ENCODE assay signal across 10 mouse cellular contexts in genomic region chr9:21426525-21426924, GRCm38 (mm10). TPM values are rescaled to one million over a fixed set of nuclear protein-coding genes. Genes with fewer than 3 reads are reported as not detected.
DNase-seq lines count a peak whose midpoint lies in the region; ATAC-seq and TF ChIP-seq lines count a peak whose summit lies in the region.
"Had no signal": no experiment of that assay in that cellular context is flagged by ENCODE, and none has a peak within 500 bp of the region (broad histone marks: within the 10 kb centered on the region; RNA-seq: fewer than 3 reads in every experiment).

No protein-coding gene starts in this region.

- no peaks in the 10 kb centered on the region for H3K27me3 ChIP-seq in heart, embryonic 12.5 days (replicated peaks)
- no peaks in the 10 kb centered on the region for H3K27me3 ChIP-seq in G1E (ENCODE audit: insufficient read depth, low read length)
- H3K27me3 ChIP-seq in forebrain, postnatal 0 days (ENCODE audit: insufficient read depth, low read length): no peaks in the 10 kb centered on the region
- H3K27me3 ChIP-seq in liver, embryonic 16.5 days (ENCODE audit: control insufficient read depth, insufficient read depth, low read depth, low read length): no peaks in the 10 kb centered on the region

- no peak overlapping the region for H3K27ac ChIP-seq in heart, embryonic 12.5 days (ENCODE audit: poor library complexity, severe bottlenecking)
- H3K27ac ChIP-seq in forebrain, postnatal 0 days (ENCODE audit: low read depth, low read length): no peak overlapping the region
- no peak overlapping the region; the same call in 1 of the 2 replicates for H3K27ac ChIP-seq in liver, embryonic 16.5 days (ENCODE audit: low read length)

- peak overlapping the region; percentile 76 for H3K4me3 ChIP-seq in heart, embryonic 12.5 days
- H3K4me3 ChIP-seq in G1E (ENCODE audit: low read depth, low read length): peak overlapping the region; percentile 98; the same call in 1 of the 2 replicates
- H3K4me3 ChIP-seq in forebrain, postnatal 0 days (ENCODE audit: low read depth, low read length): no peak overlapping the region
- peak overlapping the region; percentile 95 for H3K4me3 ChIP-seq in liver, embryonic 16.5 days (ENCODE audit: low read depth, low read length)

- TF ChIP-seq CTCF in G1E (IDR thresholded peaks at IDR 0.05; ENCODE audit: low read depth, low read length): no peak
- no peak for TF ChIP-seq CTCF in forebrain, postnatal 0 days (IDR thresholded peaks at IDR 0.05; ENCODE audit: low read depth)

- WGBS in heart, embryonic 12.5 days: 58% methylated on average over 2 of the region's 2 CpGs
- WGBS in forebrain, postnatal 0 days: 79% methylated on average over 2 of the region's 2 CpGs
- 22% methylated on average over 2 of the region's 2 CpGs for WGBS in liver, embryonic 16.5 days (ENCODE audit: insufficient replicate concordance)

- peaks cover 3% of the 10 kb centered on the region for H3K36me3 ChIP-seq in heart, embryonic 12.5 days
- peaks cover 65% of the 10 kb centered on the region for H3K36me3 ChIP-seq in G1E (replicated peaks)
- H3K36me3 ChIP-seq in forebrain, postnatal 0 days (ENCODE audit: insufficient read depth): no peaks in the 10 kb centered on the region
- H3K36me3 ChIP-seq in liver, embryonic 16.5 days (ENCODE audit: control insufficient read depth, insufficient read depth): no peaks in the 10 kb centered on the region

- peak overlapping the region; percentile 94 for H3K4me2 ChIP-seq in heart, embryonic 12.5 days
- H3K4me2 ChIP-seq in forebrain, postnatal 0 days (ENCODE audit: low read depth): peak overlapping the region; percentile 94
- peak overlapping the region; percentile 75 for H3K4me2 ChIP-seq in liver, embryonic 16.5 days (ENCODE audit: low read depth, low read length)

- H3K4me1 ChIP-seq in heart, embryonic 12.5 days (replicated peaks): peaks cover 47% of the 10 kb centered on the region
- H3K4me1 ChIP-seq in G1E (ENCODE audit: insufficient read depth, low read depth, low read length): peaks cover 69% of the 10 kb centered on the region
- peaks cover 19% of the 10 kb centered on the region for H3K4me1 ChIP-seq in forebrain, postnatal 0 days (ENCODE audit: insufficient read depth)
- peaks cover 26% of the 10 kb centered on the region for H3K4me1 ChIP-seq in liver, embryonic 16.5 days (ENCODE audit: control insufficient read depth, low read depth, low read length)

- no peak overlapping the region for H3K9ac ChIP-seq in heart, embryonic 12.5 days
- no peak overlapping the region for H3K9ac ChIP-seq in forebrain, postnatal 0 days
- H3K9ac ChIP-seq in liver, embryonic 16.5 days (ENCODE audit: low read depth, low read length): peak overlapping the region; percentile 3; the same call in 1 of the 2 replicates

- no peaks in the 10 kb centered on the region for H3K9me3 ChIP-seq in heart, embryonic 12.5 days (replicated peaks)
- no peaks in the 10 kb centered on the region for H3K9me3 ChIP-seq in G1E (replicated peaks)
- no peaks in the 10 kb centered on the region for H3K9me3 ChIP-seq in forebrain, postnatal 0 days (ENCODE audit: low read length)
- no peaks in the 10 kb centered on the region for H3K9me3 ChIP-seq in liver, embryonic 16.5 days (replicated peaks; ENCODE audit: control insufficient read depth, low read length)

- DNase-seq in heart, adult 18-20 months: no peak
- no peak for DNase-seq in G1E (ENCODE audit: low spot score)
- DNase-seq in forebrain, postnatal 0 days: no peak
- DNase-seq in ovary, postnatal 10 days (ENCODE audit: low spot score): no peak
- DNase-seq in embryo, embryonic 10.5 days (ENCODE audit: low spot score): no peak
- DNase-seq in layer of hippocampus, postnatal 25 days (ENCODE audit: extremely low spot score in 1 of 2, low spot score in 1 of 2): no peak
- DNase-seq: adrenal gland, postnatal 25 days; layer of hippocampus, postnatal 36 days had no signal

- no peak for ATAC-seq in heart, embryonic 12.5 days (ENCODE audit: insufficient number of reproducible peaks, low FRiP score)
- ATAC-seq in G1E (ENCODE audit: extremely low read depth, insufficient number of reproducible peaks, low FRiP score, poor library complexity, severe bottlenecking): no peak
- ATAC-seq in forebrain, postnatal 0 days: no peak
- no peak for ATAC-seq in liver, embryonic 16.5 days (ENCODE audit: low read depth)

RNA-seq across cellular contexts. Expression of gene Dnm2, which starts 1.8 kb away (rescaled TPM):
- 83.8 and 87.2 TPM in 2 replicates for polyA plus RNA-seq in heart, embryonic 12.5 days (2016; fragmentation: Nextera tagmentation; extraction: Ambion mirVana)
- total RNA-seq in heart, adult 18-20 months (2021): 10 to 100 TPM; 58.1 to 65.1 TPM
- total RNA-seq in G1E (2014; fragmentation: Nextera tagmentation): 193 and 214 TPM in 2 replicates
- 72.7 and 74.3 TPM in 2 replicates for total RNA-seq in G1E (2017)
- polyA plus RNA-seq in G1E (2012): 427 and 533 TPM in 2 replicates
- 65.6 and 68.5 TPM in 2 replicates for total RNA-seq in forebrain, postnatal 0 days (2014; rRNA removed)
- polyA plus RNA-seq in forebrain, postnatal 0 days (2015; fragmentation: Nextera tagmentation; extraction: Ambion mirVana): 56.0 and 64.0 TPM in 2 replicates
- polyA plus RNA-seq in liver, embryonic 16.5 days (2015; fragmentation: Nextera tagmentation; extraction: Ambion mirVana): 50.0 and 50.4 TPM in 2 replicates
- 10 to 100 TPM; 55.2 to 77.1 TPM for total RNA-seq in layer of hippocampus, postnatal 25 days (2021)

RNA-seq across cellular contexts. Expression of gene Qtrt1, which starts 14.9 kb away (rescaled TPM):
- 23.0 and 25.4 TPM in 2 replicates for polyA plus RNA-seq in heart, embryonic 12.5 days (2016; fragmentation: Nextera tagmentation; extraction: Ambion mirVana)
- total RNA-seq in heart, adult 18-20 months (2021): 10 to 100 TPM in 1 of 2 experiments, 1 to 10 TPM in 1; 7.7 to 11.3 TPM
- total RNA-seq in G1E (2014; fragmentation: Nextera tagmentation) (20.7 and 26.4 TPM in 2 replicates), G1E (2017) (34.3 and 43.8 TPM in 2 replicates)
- 70.9 and 72.7 TPM in 2 replicates for polyA plus RNA-seq in G1E (2012)
- 37.7 and 51.7 TPM in 2 replicates for total RNA-seq in forebrain, postnatal 0 days (2014; rRNA removed)
- polyA plus RNA-seq in forebrain, postnatal 0 days (2015; fragmentation: Nextera tagmentation; extraction: Ambion mirVana): 34.8 and 43.9 TPM in 2 replicates
- 14.6 and 15.8 TPM in 2 replicates for polyA plus RNA-seq in liver, embryonic 16.5 days (2015; fragmentation: Nextera tagmentation; extraction: Ambion mirVana)
- 10 to 100 TPM; 21.4 to 31.6 TPM for total RNA-seq in layer of hippocampus, postnatal 25 days (2021)

RNA-seq across cellular contexts. Expression of gene Ilf3, which starts 58.9 kb away (rescaled TPM):
- 139 and 142 TPM in 2 replicates for polyA plus RNA-seq in heart, embryonic 12.5 days (2016; fragmentation: Nextera tagmentation; extraction: Ambion mirVana)
- total RNA-seq in heart, adult 18-20 months (2021): 10 to 100 TPM; 25.2 to 28.5 TPM
- total RNA-seq in G1E (2014; fragmentation: Nextera tagmentation): 87.9 and 94.1 TPM in 2 replicates
- total RNA-seq in G1E (2017): 79.7 and 81.3 TPM in 2 replicates
- 123 and 138 TPM in 2 replicates for polyA plus RNA-seq in G1E (2012)
- total RNA-seq in forebrain, postnatal 0 days (2014; rRNA removed): 114 and 135 TPM in 2 replicates
- polyA plus RNA-seq in forebrain, postnatal 0 days (2015; fragmentation: Nextera tagmentation; extraction: Ambion mirVana): 191 and 214 TPM in 2 replicates
- 34.9 and 37.2 TPM in 2 replicates for polyA plus RNA-seq in liver, embryonic 16.5 days (2015; fragmentation: Nextera tagmentation; extraction: Ambion mirVana)
- 10 to 100 TPM; 85.6 to 92.6 TPM for total RNA-seq in layer of hippocampus, postnatal 25 days (2021)
